Mouse (Mus musculus): ENCODE measurements at regions not wholly inside any gene's neighbourhood (a gene's known extent, or its start where the extent isn't known, plus 50 kb on each side); places are given as distances from the start of the nearest gene placed in this dataset.
"Not testable (repeated sequence)": the region's sequence is repeated elsewhere in the genome, so short reads cannot be mapped to it uniquely, and the experiment has no call there.

DNA sequence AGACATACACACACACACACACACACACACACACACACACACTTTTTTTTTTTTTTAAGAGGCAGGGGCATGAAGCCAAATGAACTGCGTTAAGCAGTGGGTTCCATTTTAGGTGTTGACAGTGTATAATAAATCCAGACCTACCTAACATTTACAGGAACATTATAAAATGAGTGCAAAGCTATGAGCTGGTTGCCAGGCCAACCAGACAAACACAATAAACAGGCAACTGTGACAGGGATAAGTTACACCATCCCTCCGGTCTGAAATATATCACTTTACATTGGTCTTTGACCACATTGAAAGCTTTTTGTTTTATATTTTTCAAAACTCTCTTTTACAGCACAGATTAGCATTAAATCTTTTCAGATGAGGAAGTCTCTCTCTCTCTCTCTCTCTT, 820.2 kb upstream of the Sox9 start:
- no peak for DNase-seq (ENCODE audit: low spot score)

- no peak for DNase-seq (ENCODE audit: low spot score)
These were observed 818.0 kb upstream of the Sox9 start for GRCm38 (mm10) chr11:111964066-111964465.

DNA sequence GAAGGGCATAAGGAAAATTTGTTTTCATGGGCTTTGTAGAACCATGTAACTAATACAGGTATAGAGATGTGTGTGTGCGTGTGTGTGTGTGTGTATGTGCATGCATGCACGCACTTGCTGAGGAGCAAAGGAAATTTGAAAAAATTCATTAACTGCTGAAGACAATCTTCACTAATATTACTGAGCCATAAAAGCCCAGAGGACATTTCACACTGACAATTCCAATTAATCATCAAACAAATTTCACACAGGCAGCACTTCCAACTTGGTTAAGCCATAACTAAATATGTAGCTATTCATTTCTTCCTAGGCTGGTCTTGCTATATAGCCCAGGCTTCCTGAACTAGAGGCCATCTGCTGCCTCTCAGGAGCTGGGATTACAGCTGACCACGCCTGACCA, 815.6 kb upstream of the Sox9 start:
- no peak for DNase-seq (ENCODE audit: low spot score)

DNA sequence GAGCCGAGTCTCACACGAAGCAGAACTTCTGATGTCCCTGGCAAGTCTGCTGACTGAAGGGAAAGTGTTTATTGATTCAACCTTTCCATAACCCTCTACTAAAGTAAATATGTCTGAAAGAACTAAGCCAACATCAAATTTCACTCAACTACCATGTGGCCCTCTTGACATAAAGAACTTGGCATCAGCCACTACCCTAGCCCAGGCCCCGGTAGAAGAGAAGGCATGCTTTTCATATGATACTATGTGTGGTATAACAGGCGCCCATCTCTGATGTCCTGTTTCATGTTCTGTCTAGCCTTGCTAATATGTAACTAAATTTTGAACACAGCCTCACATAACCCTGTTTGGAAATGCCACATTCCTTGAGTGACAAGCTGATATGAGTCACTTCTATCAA, 811.0 kb upstream of the Sox9 start:
- DNase-seq (ENCODE audit: low spot score) = no peak

DNA sequence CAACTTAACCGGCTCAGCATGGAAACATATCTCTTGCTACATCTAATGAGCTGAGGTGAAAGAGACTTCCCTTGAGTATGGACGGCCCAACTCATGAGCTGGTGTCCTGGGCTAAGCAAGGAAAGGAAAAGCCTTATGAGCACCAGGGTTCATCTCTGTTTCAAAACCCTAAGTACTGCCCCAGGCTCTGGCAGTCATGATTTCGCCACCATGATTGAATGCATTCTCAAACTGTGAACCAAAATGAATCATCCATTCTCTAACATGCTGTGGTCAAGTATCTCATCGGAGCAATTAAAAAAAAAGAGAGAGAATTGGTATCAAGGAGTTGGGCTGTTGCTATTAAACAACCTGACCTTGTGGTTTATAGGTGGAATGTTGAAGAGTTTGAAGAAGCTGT, 803.4 kb upstream of the Sox9 start:
- DNase-seq (ENCODE audit: low spot score) = no peak

GRCm38 (mm10) chr11:111996395-111996794, 785.6 kb upstream of the Sox9 start:
- DNase-seq (ENCODE audit: low spot score) = no peak

DNA sequence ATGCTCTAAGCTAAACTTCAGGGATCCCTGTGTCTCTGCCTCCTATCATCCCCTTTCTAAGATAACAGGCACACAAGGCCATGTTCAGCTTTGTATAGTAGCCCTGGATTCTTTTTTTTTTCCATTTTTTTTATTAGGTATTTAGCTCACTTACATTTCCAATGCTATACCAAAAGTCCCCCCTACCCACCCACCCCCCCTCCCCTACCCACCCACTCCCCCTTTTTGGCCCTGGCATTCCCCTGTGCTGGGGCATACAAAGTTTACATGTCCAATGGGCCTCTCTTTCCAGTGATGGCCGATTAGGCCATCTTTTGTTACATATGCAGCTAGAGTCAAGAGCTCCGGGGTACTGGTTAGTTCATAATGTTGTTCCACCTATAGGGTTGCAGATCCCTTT, 771.2 kb upstream of the Sox9 start:
- not testable (repeated sequence) for DNase-seq (ENCODE audit: low spot score)

DNA sequence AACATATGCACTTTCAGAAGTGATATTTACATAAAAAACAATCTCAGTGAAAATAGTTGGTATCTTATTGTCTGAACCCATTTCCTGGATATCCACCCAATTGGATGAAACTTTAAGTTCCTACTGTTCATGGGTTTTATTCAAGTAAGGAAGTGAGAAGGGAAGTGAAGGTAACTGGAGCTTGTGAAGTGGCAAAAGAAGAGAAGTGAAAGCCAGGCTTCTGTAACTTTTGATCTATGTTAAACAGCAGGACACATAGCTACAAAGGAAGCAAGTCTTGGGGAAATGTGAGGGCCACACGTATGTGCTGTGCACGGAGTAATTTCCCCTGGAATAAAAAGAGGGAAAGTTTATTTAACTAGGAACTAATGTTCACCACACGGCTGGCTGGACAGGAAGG, 764.1 kb upstream of the Sox9 start:
- no peak for DNase-seq (ENCODE audit: low spot score)

DNA sequence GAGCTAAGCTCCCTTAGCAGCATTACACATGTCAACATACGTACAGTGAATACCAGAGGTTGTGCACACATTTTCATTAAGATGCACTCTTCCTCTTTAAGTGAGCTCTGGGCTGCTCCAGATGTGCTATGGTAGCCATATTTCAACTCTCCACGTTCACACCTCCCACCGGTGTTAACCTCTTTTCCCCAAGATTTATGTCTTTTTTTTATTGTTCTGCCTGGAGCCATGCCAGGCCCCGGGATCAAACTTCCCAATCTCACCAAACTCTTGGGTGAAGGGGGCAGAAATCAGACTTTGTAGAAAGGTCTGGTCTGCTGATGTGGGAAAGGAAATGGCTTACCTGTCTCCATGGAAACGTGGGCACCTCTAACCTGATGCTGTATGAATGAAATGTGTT, 754.0 kb upstream of the Sox9 start:
- DNase-seq (ENCODE audit: low spot score) = no peak

DNA sequence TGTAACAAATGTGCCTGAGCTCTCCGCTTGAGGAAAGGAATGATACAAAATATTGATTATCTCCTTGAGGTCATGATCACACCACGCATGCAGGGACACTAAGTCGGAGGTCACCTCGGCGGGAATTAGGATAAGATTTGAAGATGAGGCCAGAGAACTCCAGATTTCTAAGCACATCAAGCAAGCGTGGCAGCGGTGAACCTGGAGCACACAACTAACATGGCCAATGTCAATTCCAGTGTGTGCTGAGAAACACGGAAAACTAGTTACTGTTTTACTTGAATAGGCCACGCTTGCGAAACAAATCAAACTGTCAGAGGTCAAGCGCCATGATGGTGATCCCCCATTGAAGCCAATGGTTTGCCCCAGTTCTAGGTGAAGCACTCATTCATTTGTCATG, 743.3 kb upstream of the Sox9 start:
- no peak for DNase-seq (ENCODE audit: low spot score)

- no peak for DNase-seq (ENCODE audit: low spot score)
These were observed 737.6 kb upstream of the Sox9 start for GRCm38 (mm10) chr11:112044455-112044854.

DNA sequence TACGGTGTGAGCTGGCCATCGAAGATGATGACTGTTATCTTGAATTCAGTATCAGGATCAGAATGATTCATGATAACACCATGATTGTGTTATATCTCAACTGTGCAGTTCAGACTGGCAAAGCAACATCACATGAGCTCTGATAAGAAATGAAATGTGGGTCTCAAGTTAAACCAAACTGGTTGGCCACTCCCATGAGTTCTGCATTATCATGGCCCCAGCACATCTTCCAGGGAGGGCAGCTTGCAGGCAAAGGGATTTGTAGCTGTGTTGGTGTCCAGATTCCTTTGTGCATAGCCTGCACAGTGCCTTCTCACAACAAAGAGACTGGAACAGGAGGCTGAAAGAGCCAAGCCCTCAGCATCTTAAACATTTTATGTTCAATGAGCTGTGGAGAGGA, 736.7 kb upstream of the Sox9 start:
- no peak for DNase-seq (ENCODE audit: low spot score)

DNA sequence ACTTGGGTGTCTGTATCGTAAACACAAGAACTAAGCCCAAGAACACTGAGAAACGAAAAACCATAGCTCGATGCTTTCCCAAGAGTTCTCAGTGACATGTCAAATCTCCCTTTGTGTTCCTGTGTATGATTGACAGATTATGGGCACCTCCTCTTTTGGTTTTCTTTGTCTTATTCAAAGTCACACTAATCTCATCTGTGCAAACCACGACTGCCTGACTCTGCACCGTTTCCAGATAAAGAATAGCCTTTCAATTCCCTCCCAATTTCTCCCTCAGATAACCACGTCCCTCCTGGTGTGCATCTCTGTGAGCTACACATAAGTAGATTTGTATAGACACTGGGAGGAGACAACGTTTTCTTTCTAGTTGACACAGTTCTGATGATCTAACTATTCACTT, 731.7 kb upstream of the Sox9 start:
- DNase-seq (ENCODE audit: low spot score) = no peak

DNA sequence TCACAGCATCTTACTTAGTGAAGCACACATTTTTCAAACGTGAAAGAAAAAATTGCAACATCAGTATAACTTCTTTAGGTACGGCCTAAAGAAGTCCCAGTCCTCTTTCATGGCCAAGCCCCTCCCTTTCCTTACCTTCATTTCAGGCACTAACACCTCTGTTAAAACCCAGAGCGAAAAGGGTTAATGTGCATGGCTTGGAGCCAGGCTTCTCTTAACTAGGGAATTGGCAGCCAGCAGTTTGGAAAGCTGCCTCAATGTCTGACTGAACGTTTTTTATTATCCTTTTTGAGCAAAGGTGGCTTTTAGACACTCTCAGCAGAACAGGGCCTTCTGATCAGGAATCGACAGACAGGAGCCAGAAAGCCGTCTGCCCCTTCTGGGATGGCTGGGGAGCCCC, 726.4 kb upstream of the Sox9 start:
- DNase-seq (ENCODE audit: low spot score) = no peak

- no peak for DNase-seq (ENCODE audit: low spot score)
These were observed 714.8 kb upstream of the Sox9 start for GRCm38 (mm10) chr11:112067176-112067575.

DNA sequence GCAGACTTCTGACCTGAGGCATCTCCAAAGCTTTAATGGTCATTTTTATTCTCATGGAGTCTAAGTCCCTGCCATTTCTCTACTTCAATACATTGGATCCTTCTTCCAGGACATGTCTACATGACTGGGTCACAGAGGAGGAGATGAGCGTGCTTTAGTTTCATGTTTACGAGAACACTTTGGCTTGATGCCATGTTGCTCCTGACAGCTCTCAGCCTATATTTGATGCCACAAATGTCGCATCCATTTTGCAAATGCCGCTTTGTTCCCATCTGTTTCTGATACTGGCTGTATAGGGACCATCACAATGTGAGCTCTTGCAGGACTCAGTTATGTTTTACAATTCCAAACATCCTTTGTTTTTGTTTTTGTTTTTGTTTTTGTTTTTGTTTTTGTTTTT, 713.2 kb upstream of the Sox9 start:
- no peak for DNase-seq (ENCODE audit: low spot score)

DNA sequence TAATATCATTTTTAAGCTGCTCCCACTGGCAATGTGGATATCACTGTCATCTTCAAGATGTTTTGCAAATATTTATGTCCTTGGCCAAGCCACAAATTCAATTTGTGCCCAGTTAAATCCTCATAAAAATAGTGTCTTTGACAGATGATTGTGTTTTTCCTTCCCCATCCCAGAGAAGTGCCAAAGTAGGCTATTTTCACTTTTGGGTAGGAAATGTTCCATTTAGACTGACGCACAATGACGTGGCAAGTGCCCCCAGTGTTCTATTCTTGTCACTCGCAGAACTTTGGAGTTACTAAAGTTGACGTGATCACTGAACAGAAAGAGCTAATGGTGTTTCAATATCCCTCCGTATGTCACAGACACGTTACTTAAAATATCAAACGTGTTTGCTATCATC, 710.5 kb upstream of the Sox9 start:
- DNase-seq (ENCODE audit: low spot score) = no peak

GRCm38 (mm10) chr11:112081386-112081785, 700.6 kb upstream of the Sox9 start:
- no peak for DNase-seq (ENCODE audit: low spot score)

GRCm38 (mm10) chr11:112083019-112083418, 699.0 kb upstream of the Sox9 start:
- no peak for DNase-seq (ENCODE audit: low spot score)

- DNase-seq (ENCODE audit: low spot score) = no peak
These were observed 689.9 kb upstream of the Sox9 start for GRCm38 (mm10) chr11:112092168-112092567.

- no peak for DNase-seq (ENCODE audit: low spot score)
These were observed 687.0 kb upstream of the Sox9 start for GRCm38 (mm10) chr11:112095009-112095408.

- no peak for DNase-seq (ENCODE audit: low spot score)
These were observed 683.9 kb upstream of the Sox9 start for GRCm38 (mm10) chr11:112098161-112098560.

- DNase-seq (ENCODE audit: low spot score) = no peak
These were observed 678.8 kb upstream of the Sox9 start for GRCm38 (mm10) chr11:112103252-112103651.

DNA sequence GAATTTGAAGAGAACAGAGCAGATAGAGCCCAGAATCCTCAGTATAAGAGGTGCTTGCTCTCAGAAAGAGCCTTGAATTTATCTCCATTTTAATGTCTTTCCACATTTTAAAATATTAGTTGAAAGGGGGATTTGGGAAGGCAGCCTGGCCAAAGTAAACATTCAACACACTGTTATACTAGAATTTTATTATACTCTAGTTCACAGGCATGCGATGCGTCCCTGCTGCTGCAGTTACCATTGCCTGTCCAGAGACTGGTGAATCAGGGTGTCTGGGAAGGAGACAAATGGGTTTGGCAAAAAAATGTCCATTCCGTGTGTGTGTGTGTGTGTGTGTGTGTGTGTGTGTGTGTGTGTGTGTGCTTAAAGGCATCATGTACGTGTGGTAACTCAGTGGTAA, 675.1 kb upstream of the Sox9 start:
- DNase-seq (ENCODE audit: low spot score) = no peak

DNA sequence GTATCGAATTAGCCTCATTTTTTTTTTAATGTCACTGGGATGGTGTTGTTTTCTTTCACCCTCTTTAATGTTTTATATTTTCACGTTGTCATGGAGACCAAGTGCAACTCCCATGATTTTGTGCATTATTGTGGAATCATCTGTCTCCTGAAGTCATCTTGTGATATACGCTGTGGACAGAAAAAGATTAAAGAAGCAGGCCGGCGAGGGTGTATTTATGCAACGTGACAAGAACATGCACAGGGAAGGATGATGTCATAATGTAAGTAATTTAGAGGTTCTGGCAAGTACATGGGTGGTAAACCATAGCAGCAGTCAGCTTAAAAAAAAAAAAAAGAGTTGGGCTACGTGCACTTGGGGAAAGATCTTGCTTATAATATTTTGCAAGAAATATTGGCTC, 674.7 kb upstream of the Sox9 start:
- no peak for DNase-seq (ENCODE audit: low spot score)

Measured in testis, postnatal 14 days (tissue).